Mouse (Mus musculus) limb, embryonic 14.5 days (tissue): Measurements from ENCODE around the gene Hinfp. TPM values are rescaled to one million over a fixed set of nuclear protein-coding genes. Genes with fewer than 3 reads are reported as not detected.
A peak's percentile ranks its signal among the peaks of the same experiment; 100 is the strongest.

Experiments
- ATAC-seq: fragments of 200-750 bp; cut with Nextera tagmentation; 2 replicates; pipeline ENCODE4 v1.8.0; 2017; ENCODE audit warnings: low read depth, moderate number of reproducible peaks, moderate TSS enrichment; ENCODE audit not compliant: low FRiP score
- DNase-seq: peaks from one replicate; pipeline ENCODE4 v3.0.0-alpha.2; 2015; ENCODE audit warnings: low spot score
- H3K27ac ChIP-seq: fragments of 300-500 bp; sonication (generic); replicated peaks from 2 replicates; pipeline ENCODE4 v1.5.1; 2014; ENCODE audit warnings: low read depth, mild to moderate bottlenecking, low read length, moderate library complexity, mixed read lengths
- H3K27me3 ChIP-seq: fragments of 300-500 bp; sonication (generic); 2 replicates; pipeline ENCODE4 v1.6.1; 2014; ENCODE audit warnings: low read length, mixed read lengths; ENCODE audit not compliant: control insufficient read depth, insufficient read depth
- H3K36me3 ChIP-seq: fragments of 300-500 bp; sonication (generic); 2 replicates; pipeline ENCODE4 v1.6.1; 2014; ENCODE audit warnings: mild to moderate bottlenecking, low read length, moderate library complexity, mixed read lengths; ENCODE audit not compliant: control insufficient read depth, insufficient read depth
- H3K4me1 ChIP-seq: fragments of 300-500 bp; sonication (generic); 2 replicates; pipeline ENCODE4 v1.6.1; 2014; ENCODE audit warnings: antibody characterized with exemption, low read length, mixed read lengths; ENCODE audit not compliant: control insufficient read depth, insufficient read depth
- H3K4me2 ChIP-seq: fragments of 300-500 bp; sonication (generic); replicated peaks from 2 replicates; pipeline ENCODE4 v1.6.1; 2014; ENCODE audit warnings: low read depth, mild to moderate bottlenecking, low read length, moderate library complexity; ENCODE audit not compliant: severe bottlenecking
- H3K4me3 ChIP-seq: fragments of 300-500 bp; sonication (generic); replicated peaks from 2 replicates; pipeline ENCODE4 v1.5.1; 2014; ENCODE audit warnings: low read length
- H3K9ac ChIP-seq: fragments of 300-500 bp; sonication (generic); 2 replicates; pipeline ENCODE4 v1.6.1; 2014; ENCODE audit warnings: mild to moderate bottlenecking, low read depth, low read length, moderate library complexity; ENCODE audit not compliant: severe bottlenecking
- H3K9me3 ChIP-seq: fragments of 300-500 bp; sonication (generic); 2 replicates; pipeline ENCODE4 v1.6.1; 2016; ENCODE audit warnings: low read length; ENCODE audit not compliant: control insufficient read depth
- POLR2A ChIP-seq: fragments of 200-500 bp; IDR thresholded peaks from 2 replicates; pipeline ENCODE4 v1.8.0; 2012; ENCODE audit warnings: inconsistent platforms, mild to moderate bottlenecking, moderate library complexity, borderline replicate concordance; ENCODE audit not compliant: insufficient read depth, insufficient read length; ENCODE audit errors: extremely low read depth
- WGBS: fragments of 180-500 bp; shearing (Covaris S2); extraction: QIAGEN DNeasy Blood & Tissue Kit; methylation state at CpG from one replicate; pipeline ENCODE4 v1.1.7; 2014; 5-methylcytosine and 5-hydroxymethylcytosine counted together
- polyA plus RNA-seq, 2 experiments: library from polyadenylated mRNA; depleted of rRNA in 1 of 2; stranded (reverse) in 1 of 2; unstranded in 1 of 2; fragments of >200 nt; fragmentation: Nextera tagmentation in 1 of 2; extraction: Ambion mirVana in 1 of 2; gene quantifications; 2 replicates each; pipeline versions ENCODE4 v1.2.1 to v1.2.3; 2012 to 2014

The Hinfp gene
- polyA plus RNA-seq (2012; rRNA removed) (39.4 and 46.7 TPM in 2 replicates), polyA plus RNA-seq (2014; fragmentation: Nextera tagmentation; extraction: Ambion mirVana) (18.0 and 22.0 TPM in 2 replicates)

- H3K27ac ChIP-seq, result peak within 1 kb of the TSS; percentile 33
- DNase-seq (peak; percentile 99), ATAC-seq (peak; percentile 98)
- no peaks in the 10 kb centered on the region for H3K9me3 ChIP-seq
- peak within 1 kb of the TSS; percentile 79 for H3K4me2 ChIP-seq
- peak within 1 kb of the TSS; percentile 73 for H3K4me3 ChIP-seq
- H3K9ac ChIP-seq, result peak within 1 kb of the TSS; percentile 70
- H3K27me3 ChIP-seq, result no peaks in the 10 kb centered on the region
- H3K4me1 ChIP-seq, result peaks cover 5% of the 10 kb centered on the region
- peaks cover 29% of the 10 kb centered on the region for H3K36me3 ChIP-seq
- TF ChIP-seq POLR2A, result 0 out of 2 replicates have a peak, but pooled peaks have one; percentile 56
- under 1% methylated on average over 54 of the region's 54 CpGs for WGBS
These were observed at the start of gene Hinfp for GRCm38 (mm10) chr9:44305466-44306079. TSS of gene Hinfp (minus strand) at chr9:44305671.

DNA sequence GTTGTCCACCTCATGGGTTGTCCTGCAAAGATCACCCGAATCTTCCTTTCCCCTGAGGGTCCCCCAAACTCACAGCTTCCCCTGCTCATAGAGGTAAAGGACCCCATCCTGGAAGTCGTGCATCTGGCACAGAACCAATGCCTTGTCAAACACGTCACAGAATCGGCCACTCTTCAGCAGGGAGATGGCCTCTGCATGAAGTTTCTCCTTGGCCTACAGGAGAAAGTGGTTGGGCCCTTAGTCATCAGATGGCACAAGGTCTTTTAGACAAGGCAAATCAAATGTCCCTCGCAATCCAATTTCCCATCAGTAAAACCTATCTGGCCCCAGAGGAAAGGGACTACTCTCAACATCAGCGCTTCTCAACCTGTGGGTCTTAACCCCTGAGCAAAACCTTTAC, 47.7 kb upstream of the Hinfp start:
- Histone ChIP-seq H3K4me1 (no peaks in the 10 kb centered on the region), H3K9ac (no peak overlapping the region), H3K9me3 (no peaks in the 10 kb centered on the region), H3K36me3 (peaks cover 97% of the 10 kb centered on the region), H3K27me3 (no peaks in the 10 kb centered on the region), H3K4me3 (no peak overlapping the region), H3K27ac (no peak overlapping the region), H3K4me2 (no peak overlapping the region)
- TF ChIP-seq POLR2A, result no peak
- DNase-seq (no peak), ATAC-seq (no peak)
- 86% methylated on average over 6 of the region's 6 CpGs for WGBS

DNA sequence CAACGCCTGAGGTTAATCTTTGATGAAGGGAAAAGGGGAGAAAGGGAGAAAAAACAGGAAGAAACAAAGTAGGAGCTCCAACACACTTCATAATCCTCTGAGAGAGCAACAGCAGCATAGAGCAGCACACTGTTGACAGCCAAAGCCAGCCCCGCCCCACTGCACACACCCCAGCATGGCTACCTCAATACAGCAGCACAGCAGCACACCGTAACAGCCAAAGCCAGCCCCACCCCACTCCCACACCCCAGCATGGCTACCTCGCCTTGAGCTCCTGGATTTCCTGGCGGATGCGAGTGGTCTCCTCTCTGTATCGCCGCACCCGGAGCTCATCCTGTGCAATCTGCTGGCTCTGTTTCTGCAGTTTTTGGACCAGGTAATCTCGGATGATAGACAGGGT, 46.9 kb upstream of the Hinfp start:
- H3K4me2 ChIP-seq, result no peak overlapping the region
- H3K4me3 ChIP-seq, result no peak overlapping the region
- no peaks in the 10 kb centered on the region for H3K9me3 ChIP-seq
- H3K27ac ChIP-seq, result no peak overlapping the region
- DNase-seq, result no peak
- no peak for ATAC-seq
- 92% methylated on average over 10 of the region's 10 CpGs for WGBS
- peaks cover 98% of the 10 kb centered on the region for H3K36me3 ChIP-seq
- no peaks in the 10 kb centered on the region for H3K27me3 ChIP-seq
- no peak for TF ChIP-seq POLR2A
- H3K4me1 ChIP-seq, result no peaks in the 10 kb centered on the region
- H3K9ac ChIP-seq, result no peak overlapping the region

DNA sequence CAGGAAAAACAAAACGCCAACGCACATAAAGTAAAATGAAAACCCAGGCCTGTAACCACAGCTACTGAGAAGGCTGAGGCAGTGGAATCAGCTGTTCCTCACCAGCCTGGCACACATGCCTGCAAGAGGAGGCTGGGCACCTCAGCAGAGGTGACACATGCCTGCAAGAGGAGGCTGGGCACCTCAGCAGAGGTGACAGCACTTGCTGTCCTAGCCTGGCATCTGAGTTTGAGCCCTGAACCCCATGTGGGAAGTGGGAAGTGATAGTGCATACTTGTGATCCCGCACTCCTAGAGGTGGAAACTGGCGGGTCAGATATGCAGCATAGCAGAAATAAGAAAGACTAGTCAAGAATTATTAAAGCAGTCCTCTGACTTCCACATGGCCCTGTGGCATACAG, 45.9 kb upstream of the Hinfp start:
- 94% methylated on average over 4 of the region's 4 CpGs for WGBS
- no peaks in the 10 kb centered on the region for H3K27me3 ChIP-seq
- no peak overlapping the region for H3K4me3 ChIP-seq
- H3K9ac ChIP-seq, result no peak overlapping the region
- no peak overlapping the region for H3K27ac ChIP-seq
- DNase-seq (no peak), ATAC-seq (no peak)
- peaks cover 97% of the 10 kb centered on the region for H3K36me3 ChIP-seq
- H3K4me2 ChIP-seq, result no peak overlapping the region
- H3K4me1 ChIP-seq, result no peaks in the 10 kb centered on the region
- no peaks in the 10 kb centered on the region for H3K9me3 ChIP-seq
- no peak for TF ChIP-seq POLR2A

DNA sequence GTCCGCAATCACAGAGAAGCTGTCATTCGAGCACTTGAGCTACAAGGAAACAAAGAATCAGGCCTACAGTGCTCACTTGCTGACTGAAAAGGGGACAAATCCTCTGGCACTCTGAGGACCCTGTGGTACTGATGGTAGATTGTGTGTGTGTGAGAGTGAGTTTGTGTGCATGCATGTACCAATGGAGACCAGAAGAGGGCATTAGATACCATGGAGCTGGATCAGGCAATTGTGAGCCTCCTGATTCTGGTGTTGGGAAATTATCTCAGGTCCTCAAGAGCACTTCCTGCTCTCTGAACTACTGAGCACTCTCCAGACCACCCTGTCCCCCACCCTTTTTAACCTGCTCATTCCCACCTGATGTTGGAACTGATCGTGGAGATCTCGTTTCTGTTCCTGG, 43.1 kb upstream of the Hinfp start:
- H3K4me2 ChIP-seq, result no peak overlapping the region
- peaks cover 73% of the 10 kb centered on the region for H3K36me3 ChIP-seq
- ATAC-seq, result no peak
- H3K27ac ChIP-seq, result no peak overlapping the region
- WGBS, result 95% methylated on average over 4 of the region's 4 CpGs
- H3K27me3 ChIP-seq, result no peaks in the 10 kb centered on the region
- H3K4me1 ChIP-seq, result no peaks in the 10 kb centered on the region
- H3K4me3 ChIP-seq, result no peak overlapping the region
- TF ChIP-seq POLR2A, result no peak
- no peaks in the 10 kb centered on the region for H3K9me3 ChIP-seq
- no peak for DNase-seq
- H3K9ac ChIP-seq, result no peak overlapping the region
